Mouse (Mus musculus) cortical plate, adult 2 months (tissue): ENCODE results near the gene Hivep3. TPM values are rescaled to one million over a fixed set of nuclear protein-coding genes. Genes with fewer than 3 reads are reported as not detected.

Source experiments
- H3K27ac ChIP-seq: fragments of 200-500 bp; 2 replicates; pipeline ENCODE4 v1.5.1; 2012; ENCODE audit warnings: low read length, control low read depth, inconsistent platforms; ENCODE audit not compliant: insufficient read depth
- H3K4me1 ChIP-seq: fragments of 200-500 bp; 2 replicates; pipeline ENCODE4 v1.6.1; 2011; ENCODE audit warnings: low read length; ENCODE audit not compliant: control insufficient read depth, insufficient read depth
- H3K4me3 ChIP-seq: fragments of 200-500 bp; 2 replicates; pipeline ENCODE4 v1.5.1; 2011; ENCODE audit warnings: mild to moderate bottlenecking, low read length, control low read depth; ENCODE audit not compliant: insufficient read depth
- CTCF ChIP-seq: fragments of 200-500 bp; IDR thresholded peaks from 2 replicates; pipeline ENCODE4 v1.5.1; 2011; ENCODE audit warnings: mild to moderate bottlenecking, control low read depth, low read length; ENCODE audit not compliant: insufficient read depth; ENCODE audit errors: extremely low read depth
- POLR2A ChIP-seq: fragments of 200-500 bp; IDR thresholded peaks from 2 replicates; pipeline ENCODE4 v1.6.1; 2011; ENCODE audit warnings: mild to moderate bottlenecking, low read length, control low read depth; ENCODE audit not compliant: insufficient read depth; ENCODE audit errors: extremely low read depth
- polyA plus RNA-seq: library from polyadenylated mRNA; depleted of rRNA; stranded (reverse); fragments of >200 nt; gene quantifications from 2 replicates; pipeline ENCODE4 v1.2.3, GENCODE M21; 2012

The Hivep3 gene
- polyA plus RNA-seq, 1 experiment, result 48.9 TPM

- TF ChIP-seq POLR2A, result no peak
- TF ChIP-seq CTCF, result no peak
- Histone ChIP-seq H3K4me1 (peaks cover 16% of the 10 kb centered on the region), H3K4me3 (no peak overlapping the region), H3K27ac (no peak overlapping the region)
Observed at GRCm38 (mm10) chr4:120048274-120048673, 314.7 kb downstream of the Hivep3 start.

GRCm38 (mm10) chr4:120049857-120050256, 316.3 kb downstream of the Hivep3 start:
- Histone ChIP-seq H3K4me1 (peaks cover 16% of the 10 kb centered on the region), H3K4me3 (no peak overlapping the region), H3K27ac (no peak overlapping the region)
- no peak for TF ChIP-seq CTCF
- TF ChIP-seq POLR2A, result no peak

GRCm38 (mm10) chr4:120052481-120052880, 318.9 kb downstream of the Hivep3 start:
- Histone ChIP-seq H3K4me3 (no peak overlapping the region), H3K27ac (no peak overlapping the region), H3K4me1 (peaks cover 2% of the 10 kb centered on the region; the same call in 1 of the 2 replicates)
- TF ChIP-seq POLR2A (no peak), CTCF (no peak)

- Histone ChIP-seq H3K4me3 (no peak overlapping the region), H3K27ac (no peak overlapping the region; the same call in 1 of the 2 replicates), H3K4me1 (peaks cover 2% of the 10 kb centered on the region; the same call in 1 of the 2 replicates)
- TF ChIP-seq POLR2A (no peak), CTCF (no peak)
Observed at GRCm38 (mm10) chr4:120053026-120054005, 319.7 kb downstream of the Hivep3 start.

GRCm38 (mm10) chr4:120054145-120054544, 320.6 kb downstream of the Hivep3 start:
- Histone ChIP-seq H3K27ac (no peak overlapping the region), H3K4me1 (peaks cover 2% of the 10 kb centered on the region; the same call in 1 of the 2 replicates), H3K4me3 (no peak overlapping the region)
- no peak for TF ChIP-seq POLR2A
- no peak for TF ChIP-seq CTCF

GRCm38 (mm10) chr4:120056451-120056850, 322.9 kb downstream of the Hivep3 start:
- Histone ChIP-seq H3K4me1 (peaks cover 4% of the 10 kb centered on the region), H3K27ac (no peak overlapping the region), H3K4me3 (no peak overlapping the region)
- TF ChIP-seq CTCF (no peak), POLR2A (no peak)

GRCm38 (mm10) chr4:120057529-120057928, 323.9 kb downstream of the Hivep3 start:
- Histone ChIP-seq H3K27ac (no peak overlapping the region), H3K4me1 (peaks cover 5% of the 10 kb centered on the region), H3K4me3 (no peak overlapping the region)
- no peak for TF ChIP-seq CTCF
- no peak for TF ChIP-seq POLR2A

- no peak overlapping the region for H3K27ac ChIP-seq
- TF ChIP-seq POLR2A, result no peak
- no peak for TF ChIP-seq CTCF
- no peak overlapping the region for H3K4me3 ChIP-seq
- peaks cover 8% of the 10 kb centered on the region for H3K4me1 ChIP-seq
Observed at GRCm38 (mm10) chr4:120058157-120058556, 324.6 kb downstream of the Hivep3 start.

- Histone ChIP-seq H3K27ac (no peak overlapping the region), H3K4me1 (peaks cover 11% of the 10 kb centered on the region)
Observed at GRCm38 (mm10) chr4:120058794-120059193, 325.2 kb downstream of the Hivep3 start.

GRCm38 (mm10) chr4:120061727-120062126, 328.1 kb downstream of the Hivep3 start:
- peaks cover 15% of the 10 kb centered on the region for H3K4me1 ChIP-seq
- no peak overlapping the region for H3K4me3 ChIP-seq
- H3K27ac ChIP-seq, result no peak overlapping the region
- TF ChIP-seq POLR2A (no peak), CTCF (no peak)

More at GRCm38 (mm10) chr4:120058794-120059193, 325.2 kb downstream of the Hivep3 start:
- TF ChIP-seq POLR2A (no peak), CTCF (no peak)
- no peak overlapping the region for H3K4me3 ChIP-seq
